Mouse (Mus musculus): ENCODE measurements at regions not wholly inside any gene's neighbourhood (a gene's known extent, or its start where the extent isn't known, plus 50 kb on each side); places are given as distances from the start of the nearest gene placed in this dataset.

DNA sequence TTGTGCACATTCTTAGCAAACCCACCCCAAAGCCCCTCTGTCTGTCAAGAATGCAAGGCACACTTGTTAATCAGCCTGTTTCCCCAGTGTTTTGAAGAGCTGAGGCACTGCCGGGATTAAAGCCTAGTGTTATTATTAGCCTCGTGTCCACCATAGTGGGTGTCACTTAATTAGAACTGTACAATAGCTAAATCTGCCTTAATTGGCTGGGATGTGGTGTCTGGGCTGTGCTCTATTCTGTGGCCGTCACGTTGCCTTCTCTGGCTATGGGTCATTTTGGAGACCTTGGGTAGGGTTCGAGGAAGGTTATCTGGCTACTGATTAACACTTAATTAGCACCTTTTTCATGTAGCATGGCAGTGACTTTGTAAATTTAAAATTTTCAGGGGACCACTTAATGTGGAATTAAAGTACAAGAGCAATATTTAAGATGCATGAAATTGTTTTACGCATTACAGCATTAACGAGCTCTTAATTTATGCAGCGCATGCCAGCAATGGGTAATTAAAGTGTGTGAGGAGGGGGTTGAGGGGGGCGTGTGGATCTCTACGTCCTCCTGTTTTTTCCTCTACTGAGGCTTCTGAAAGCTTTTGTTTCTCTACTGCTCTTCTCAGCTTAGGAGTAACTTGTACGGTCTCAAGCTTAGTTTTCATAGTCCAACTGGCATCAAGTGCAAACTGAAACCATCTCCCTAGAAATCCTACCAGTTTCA, 124.5 kb upstream of the Atp6ap2 start:
- Histone ChIP-seq H3K9ac (replicated peaks) (no peak overlapping the region), H3K9me3 (no peaks in the 10 kb centered on the region), H3K4me1 (peaks cover 12% of the 10 kb centered on the region; the same call in 1 of the 2 replicates), H3K27me3 (no peaks in the 10 kb centered on the region), H3K27ac (replicated peaks) (no peak overlapping the region), H3K4me3 (no peak overlapping the region), H3K36me3 (no peaks in the 10 kb centered on the region), H3K4me2 (replicated peaks) (no peak overlapping the region)
- ATAC-seq (replicated peaks), result peak; percentile 77
- 24% methylated on average over 11 of the region's 11 CpGs for WGBS

- 48% methylated on average over 10 of the region's 10 CpGs for WGBS
- no peaks in the 10 kb centered on the region for H3K36me3 ChIP-seq
- no peak overlapping the region for H3K4me2 ChIP-seq (replicated peaks)
- H3K9ac ChIP-seq (replicated peaks), result no peak overlapping the region
- H3K27ac ChIP-seq (replicated peaks), result no peak overlapping the region
- ATAC-seq (replicated peaks), result no peak
- H3K4me1 ChIP-seq, result peaks cover 12% of the 10 kb centered on the region; the same call in 1 of the 2 replicates
- no peak overlapping the region for H3K4me3 ChIP-seq
- H3K27me3 ChIP-seq, result no peaks in the 10 kb centered on the region
- no peaks in the 10 kb centered on the region for H3K9me3 ChIP-seq
Observed at GRCm38 (mm10) chrX:12466312-12466711, 121.3 kb upstream of the Atp6ap2 start.

GRCm38 (mm10) chrX:12466897-12467296, 120.7 kb upstream of the Atp6ap2 start:
- no peaks in the 10 kb centered on the region for H3K36me3 ChIP-seq
- H3K4me1 ChIP-seq, result peaks cover 12% of the 10 kb centered on the region; the same call in 1 of the 2 replicates
- H3K27ac ChIP-seq (replicated peaks), result no peak overlapping the region
- no peak overlapping the region for H3K4me3 ChIP-seq
- H3K9me3 ChIP-seq, result no peaks in the 10 kb centered on the region
- H3K9ac ChIP-seq (replicated peaks), result no peak overlapping the region
- no peaks in the 10 kb centered on the region for H3K27me3 ChIP-seq
- 36% methylated on average over 6 of the region's 6 CpGs for WGBS
- H3K4me2 ChIP-seq (replicated peaks), result no peak overlapping the region
- no peak for ATAC-seq (replicated peaks)

DNA sequence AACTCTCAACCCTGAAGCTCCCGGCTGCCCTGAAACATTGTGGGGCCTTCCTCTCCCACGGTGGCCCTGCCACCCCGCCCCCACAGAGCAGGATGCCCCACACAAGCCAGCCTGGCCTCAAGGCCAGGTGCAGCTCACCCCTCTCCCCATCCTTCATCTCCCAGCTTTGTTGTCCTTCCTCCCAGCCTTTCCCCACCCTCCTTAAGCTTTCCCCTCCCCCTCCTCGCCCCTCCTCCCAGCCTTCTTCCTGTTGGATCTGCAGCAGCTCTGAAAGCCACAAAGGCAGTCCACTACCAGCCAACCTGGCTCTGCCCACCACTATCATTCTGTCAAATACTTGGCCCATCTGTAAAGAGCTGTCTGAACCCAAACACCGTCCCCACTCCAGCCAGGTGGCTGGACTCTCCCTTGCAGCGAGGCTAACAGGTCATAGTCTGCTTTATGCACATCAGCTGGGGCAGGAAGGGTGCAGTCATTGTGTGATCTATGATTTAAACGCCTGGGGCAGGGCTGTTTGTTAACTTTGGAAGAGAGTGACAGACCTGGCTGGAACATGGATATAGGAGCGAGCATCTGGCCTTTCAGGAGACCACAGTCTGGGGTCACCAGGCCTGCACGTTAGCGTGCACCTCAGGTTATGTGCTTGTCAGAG, 119.9 kb upstream of the Atp6ap2 start:
- Histone ChIP-seq H3K4me1 (peaks cover 12% of the 10 kb centered on the region; the same call in 1 of the 2 replicates), H3K27ac (replicated peaks) (no peak overlapping the region), H3K9me3 (no peaks in the 10 kb centered on the region), H3K27me3 (no peaks in the 10 kb centered on the region), H3K4me3 (no peak overlapping the region), H3K4me2 (replicated peaks) (no peak overlapping the region), H3K36me3 (no peaks in the 10 kb centered on the region), H3K9ac (replicated peaks) (no peak overlapping the region)
- WGBS, result 56% methylated on average over 10 of the region's 10 CpGs
- no peak for ATAC-seq (replicated peaks)

DNA sequence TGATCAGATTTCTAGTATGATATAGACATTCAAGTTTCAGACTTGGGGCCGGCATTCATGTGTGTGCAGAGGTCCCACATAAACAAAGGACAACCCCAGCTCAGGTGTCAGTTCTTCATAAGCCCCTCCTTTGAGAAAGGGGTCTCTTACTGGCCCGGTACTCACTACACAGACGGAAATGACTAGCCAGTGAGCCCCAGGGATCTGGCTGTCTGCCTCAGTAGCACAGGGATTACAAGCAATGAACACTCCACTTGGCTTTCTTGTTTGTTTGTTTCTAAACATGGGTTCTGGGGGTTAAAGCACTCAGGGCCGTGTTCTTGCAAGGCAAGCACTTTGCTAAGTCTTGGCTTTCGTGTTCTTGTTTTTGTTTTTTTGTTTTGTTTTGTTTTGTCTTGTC, 115.3 kb upstream of the Atp6ap2 start:
- H3K27me3 ChIP-seq, result no peaks in the 10 kb centered on the region
- H3K9ac ChIP-seq (replicated peaks), result no peak overlapping the region
- H3K4me3 ChIP-seq, result no peak overlapping the region
- no peaks in the 10 kb centered on the region for H3K36me3 ChIP-seq
- H3K4me2 ChIP-seq (replicated peaks), result no peak overlapping the region
- no peak overlapping the region for H3K27ac ChIP-seq (replicated peaks)
- H3K9me3 ChIP-seq, result no peaks in the 10 kb centered on the region
- H3K4me1 ChIP-seq, result peaks cover 2% of the 10 kb centered on the region; the same call in 1 of the 2 replicates
- 66% methylated on average over 5 of the region's 5 CpGs for WGBS
- no peak for ATAC-seq (replicated peaks)

DNA sequence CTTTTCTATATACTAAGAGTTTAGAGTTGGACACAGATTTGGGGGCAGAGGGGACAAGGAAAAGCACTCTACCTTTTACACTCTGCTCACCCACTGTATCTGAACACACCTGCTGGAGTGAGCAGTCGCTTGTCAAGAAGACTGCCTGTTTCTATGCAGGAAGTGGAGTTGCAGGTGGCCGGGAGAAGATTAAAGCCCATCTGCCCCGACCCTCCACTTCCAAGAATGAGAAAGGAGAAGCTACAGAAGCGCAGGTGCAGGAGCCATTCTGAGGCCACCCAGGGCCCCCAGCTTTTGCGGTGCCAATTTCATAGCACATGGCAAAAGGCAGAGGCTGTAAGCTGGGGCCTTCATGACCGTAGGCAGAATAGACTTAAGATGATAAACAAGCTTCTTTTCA, 108.4 kb upstream of the Atp6ap2 start:
- Histone ChIP-seq H3K4me1 (no peaks in the 10 kb centered on the region), H3K9me3 (no peaks in the 10 kb centered on the region), H3K27me3 (no peaks in the 10 kb centered on the region), H3K9ac (replicated peaks) (no peak overlapping the region), H3K36me3 (no peaks in the 10 kb centered on the region), H3K4me2 (replicated peaks) (no peak overlapping the region), H3K27ac (replicated peaks) (no peak overlapping the region), H3K4me3 (no peak overlapping the region)
- no peak for ATAC-seq (replicated peaks)
- 73% methylated on average over 6 of the region's 6 CpGs for WGBS

GRCm38 (mm10) chrX:12490957-12491356, 96.6 kb upstream of the Atp6ap2 start:
- no peak overlapping the region for H3K4me2 ChIP-seq (replicated peaks)
- H3K4me1 ChIP-seq, result peaks cover 5% of the 10 kb centered on the region
- H3K27me3 ChIP-seq, result no peaks in the 10 kb centered on the region
- H3K4me3 ChIP-seq, result no peak overlapping the region
- peak; percentile 51; the same call in 1 of the 2 replicates for ATAC-seq (replicated peaks)
- WGBS, result 59% methylated on average over 7 of the region's 7 CpGs
- no peaks in the 10 kb centered on the region for H3K9me3 ChIP-seq
- no peaks in the 10 kb centered on the region for H3K36me3 ChIP-seq
- H3K27ac ChIP-seq (replicated peaks), result no peak overlapping the region
- no peak overlapping the region for H3K9ac ChIP-seq (replicated peaks)

- Histone ChIP-seq H3K27me3 (no peaks in the 10 kb centered on the region), H3K4me3 (no peak overlapping the region), H3K4me2 (replicated peaks) (no peak overlapping the region), H3K9ac (replicated peaks) (no peak overlapping the region), H3K4me1 (peaks cover 5% of the 10 kb centered on the region), H3K36me3 (no peaks in the 10 kb centered on the region), H3K9me3 (no peaks in the 10 kb centered on the region), H3K27ac (replicated peaks) (no peak overlapping the region)
- WGBS, result 34% methylated on average over 5 of the region's 5 CpGs
- peak; percentile 57; the same call in 1 of the 2 replicates for ATAC-seq (replicated peaks)
Observed at GRCm38 (mm10) chrX:12493216-12493615, 94.4 kb upstream of the Atp6ap2 start.

GRCm38 (mm10) chrX:12493916-12494315, 93.7 kb upstream of the Atp6ap2 start:
- H3K36me3 ChIP-seq, result no peaks in the 10 kb centered on the region
- peaks cover 5% of the 10 kb centered on the region for H3K4me1 ChIP-seq
- H3K9ac ChIP-seq (replicated peaks), result no peak overlapping the region
- H3K27me3 ChIP-seq, result no peaks in the 10 kb centered on the region
- H3K4me3 ChIP-seq, result no peak overlapping the region
- H3K4me2 ChIP-seq (replicated peaks), result no peak overlapping the region
- H3K9me3 ChIP-seq, result no peaks in the 10 kb centered on the region
- WGBS, result 76% methylated on average over 3 of the region's 3 CpGs
- H3K27ac ChIP-seq (replicated peaks), result no peak overlapping the region
- no peak for ATAC-seq (replicated peaks)

GRCm38 (mm10) chrX:12494535-12494934, 93.1 kb upstream of the Atp6ap2 start:
- Histone ChIP-seq H3K27ac (replicated peaks) (no peak overlapping the region), H3K4me1 (peaks cover 5% of the 10 kb centered on the region), H3K4me3 (no peak overlapping the region), H3K36me3 (no peaks in the 10 kb centered on the region), H3K9ac (replicated peaks) (no peak overlapping the region), H3K9me3 (no peaks in the 10 kb centered on the region), H3K27me3 (no peaks in the 10 kb centered on the region), H3K4me2 (replicated peaks) (no peak overlapping the region)
- WGBS, result 82% methylated on average over 6 of the region's 6 CpGs
- no peak for ATAC-seq (replicated peaks)

GRCm38 (mm10) chrX:12500601-12501000, 87.0 kb upstream of the Atp6ap2 start:
- Histone ChIP-seq H3K4me3 (no peak overlapping the region), H3K27me3 (no peaks in the 10 kb centered on the region), H3K36me3 (no peaks in the 10 kb centered on the region), H3K9ac (replicated peaks) (no peak overlapping the region), H3K4me1 (no peaks in the 10 kb centered on the region), H3K27ac (replicated peaks) (no peak overlapping the region), H3K9me3 (no peaks in the 10 kb centered on the region), H3K4me2 (replicated peaks) (no peak overlapping the region)
- no peak for ATAC-seq (replicated peaks)
- 69% methylated on average over 3 of the region's 3 CpGs for whole genome bisulfite sequencing

GRCm38 (mm10) chrX:12502364-12502763, 85.2 kb upstream of the Atp6ap2 start:
- no peaks in the 10 kb centered on the region for H3K36me3 ChIP-seq
- H3K27ac ChIP-seq (replicated peaks), result no peak overlapping the region
- H3K4me3 ChIP-seq, result no peak overlapping the region
- no peak overlapping the region for H3K4me2 ChIP-seq (replicated peaks)
- H3K9ac ChIP-seq (replicated peaks), result no peak overlapping the region
- ATAC-seq (replicated peaks), result no peak
- H3K9me3 ChIP-seq, result no peaks in the 10 kb centered on the region
- no peaks in the 10 kb centered on the region for H3K4me1 ChIP-seq
- H3K27me3 ChIP-seq, result no peaks in the 10 kb centered on the region
- 76% methylated on average over 4 of the region's 4 CpGs for WGBS

Data from forebrain, embryonic 15.5 days (tissue).